29 mouse cellular contexts compared by ENCODE assay signal in genomic region chr1:64107526-64107925, GRCm38 (mm10). TPM values are rescaled to one million over a fixed set of nuclear protein-coding genes. Genes with fewer than 3 reads are reported as not detected.
DNase-seq lines count a peak whose midpoint lies in the region; ATAC-seq and TF ChIP-seq lines count a peak whose summit lies in the region.
"Had no signal": no experiment of that assay in that cellular context is flagged by ENCODE, and none has a peak within 500 bp of the region (broad histone marks: within the 10 kb centered on the region; RNA-seq: fewer than 3 reads in every experiment).

No protein-coding gene starts in this region.

- no peak overlapping the region for H3K9ac ChIP-seq in heart, embryonic 13.5 days
- H3K9ac ChIP-seq in kidney, postnatal 0 days (ENCODE audit: low read depth, low read length) = no peak overlapping the region
- H3K9ac ChIP-seq: forebrain, embryonic 13.5 days; hindbrain, embryonic 12.5 days; intestine, embryonic 15.5 days; limb, embryonic 13.5 days; lung, embryonic 15.5 days had no signal

- WGBS in heart, embryonic 13.5 days = 62% methylated on average over 7 of the region's 7 CpGs
- 49% methylated on average over 7 of the region's 7 CpGs for WGBS in kidney, postnatal 0 days

- no peaks in the 10 kb centered on the region for H3K9me3 ChIP-seq in heart, embryonic 13.5 days
- H3K9me3 ChIP-seq in kidney, postnatal 0 days (replicated peaks; ENCODE audit: low read length) = no peaks in the 10 kb centered on the region
- H3K9me3 ChIP-seq: forebrain, embryonic 13.5 days; hindbrain, embryonic 12.5 days; intestine, embryonic 15.5 days; limb, embryonic 13.5 days; lung, embryonic 15.5 days had no signal

- no peak overlapping the region for H3K4me2 ChIP-seq in heart, embryonic 13.5 days
- H3K4me2 ChIP-seq in kidney, postnatal 0 days (ENCODE audit: low read length) = no peak overlapping the region
- H3K4me2 ChIP-seq: forebrain, embryonic 13.5 days; hindbrain, embryonic 12.5 days; intestine, embryonic 15.5 days; limb, embryonic 13.5 days; liver, embryonic 11.5 days; lung, embryonic 15.5 days; midbrain, embryonic 11.5 days had no signal

- ATAC-seq in heart, embryonic 13.5 days (ENCODE audit: extremely low read depth, insufficient number of reproducible peaks, low FRiP score, low TSS enrichment) = no peak
- ATAC-seq in kidney, postnatal 0 days (replicated peaks; ENCODE audit: low FRiP score, low read depth) = no peak
- ATAC-seq: activated CD4-positive, CD25-positive, alpha-beta regulatory T cell, adult 4 months; forebrain, embryonic 13.5 days; hindbrain, postnatal 0 days; intestine, embryonic 15.5 days; midbrain, embryonic 16.5 days had no signal

- intact Hi-C loops in heart, postnatal 25 days (cut with DNase I) = no loop called here

- no peak for TF ChIP-seq CTCF in kidney, postnatal 0 days (IDR thresholded peaks at IDR 0.05; ENCODE audit: low read depth)

- DNase-seq in embryo, embryonic 11 days = peak; percentile 38
- no peak for DNase-seq in embryo, embryonic 10.5 days (ENCODE audit: low spot score)
- DNase-seq in heart, postnatal 25 days (ENCODE audit: low spot score) = no peak
- DNase-seq in kidney, postnatal 0 days (ENCODE audit: low spot score) = no peak
- DNase-seq in kidney, adult 9 months = no peak
- DNase-seq in right cerebral cortex, postnatal 36 days (ENCODE audit: low spot score in 2 of 2) = no peak
- DNase-seq: adrenal gland, adult 2 months; cerebellum, adult 2 months; cerebellum, postnatal 14 days; gastrocnemius, postnatal 14 days; kidney, adult 8-10 months; layer of hippocampus, adult 9-11 months; right cerebral cortex, postnatal 25 days; spleen, adult 18-20 months; thymus, adult 2 months; thymus, postnatal 36 days had no signal

- H3K36me3 ChIP-seq in heart, embryonic 13.5 days = peaks cover 20% of the 10 kb centered on the region
- no peaks in the 10 kb centered on the region for H3K36me3 ChIP-seq in kidney, postnatal 0 days (ENCODE audit: insufficient read depth, low read length)
- H3K36me3 ChIP-seq: intestine, embryonic 15.5 days; limb, embryonic 13.5 days had no signal

- peak overlapping the region; percentile 48 for H3K27ac ChIP-seq in heart, embryonic 13.5 days (replicated peaks)
- peak overlapping the region; percentile 47; the same call in 1 of the 2 replicates for H3K27ac ChIP-seq in kidney, postnatal 0 days
- peak overlapping the region; percentile 27; the same call in 1 of the 2 replicates for H3K27ac ChIP-seq in brown adipose tissue, adult 24 weeks (replicated peaks; ENCODE audit: low read depth, low read length)
- H3K27ac ChIP-seq: forebrain, embryonic 13.5 days; hindbrain, embryonic 12.5 days; hindbrain, postnatal 0 days; intestine, embryonic 15.5 days; limb, embryonic 13.5 days had no signal

- no peak overlapping the region for H3K4me3 ChIP-seq in heart, embryonic 13.5 days
- H3K4me3 ChIP-seq in kidney, postnatal 0 days (replicated peaks; ENCODE audit: low read depth, low read length) = no peak overlapping the region
- no peak overlapping the region for H3K4me3 ChIP-seq in brown adipose tissue, adult 24 weeks (ENCODE audit: insufficient read depth, low read depth, low read length)
- H3K4me3 ChIP-seq: forebrain, embryonic 13.5 days; hindbrain, embryonic 12.5 days; intestine, embryonic 15.5 days; limb, embryonic 13.5 days; lung, embryonic 15.5 days had no signal

- H3K27me3 ChIP-seq in heart, embryonic 13.5 days (replicated peaks) = no peaks in the 10 kb centered on the region
- no peaks in the 10 kb centered on the region for H3K27me3 ChIP-seq in kidney, postnatal 0 days (ENCODE audit: insufficient read depth, low read length)
- H3K27me3 ChIP-seq: CH12.LX; forebrain, embryonic 13.5 days; hindbrain, embryonic 12.5 days; intestine, embryonic 15.5 days; limb, embryonic 13.5 days; lung, embryonic 15.5 days had no signal

- H3K4me1 ChIP-seq in heart, embryonic 13.5 days = peaks cover 61% of the 10 kb centered on the region
- H3K4me1 ChIP-seq in kidney, postnatal 0 days (replicated peaks; ENCODE audit: insufficient read depth, low read length) = peaks cover 4% of the 10 kb centered on the region; the same call in 1 of the 2 replicates
- peaks cover 33% of the 10 kb centered on the region for H3K4me1 ChIP-seq in brown adipose tissue, adult 24 weeks (ENCODE audit: control insufficient read depth, insufficient read depth, insufficient read length, low read length)

RNA-seq across cellular contexts. Expression of gene Klf7, which starts 14.6 kb away (rescaled TPM):
- 17.8 and 17.9 TPM in 2 replicates for polyA plus RNA-seq in heart, embryonic 13.5 days (2015; fragmentation: Nextera tagmentation; extraction: Ambion mirVana)
- 10 to 100 TPM; 18.2 to 19.1 TPM for total RNA-seq in heart, postnatal 25 days (2021)
- 17.9 and 19.2 TPM in 2 replicates for polyA plus RNA-seq in kidney, postnatal 0 days (2015; fragmentation: Nextera tagmentation; extraction: Ambion mirVana)
- 3.5 and 5.8 TPM in 2 replicates for polyA plus RNA-seq in brown adipose tissue, adult 24 weeks (2012; ENCODE audit: insufficient read depth, insufficient read length, missing spikeins)
